24 mouse cellular contexts compared by ENCODE assay signal in genomic region chr2:13603093-13603492, GRCm38 (mm10). TPM values are rescaled to one million over a fixed set of nuclear protein-coding genes. Genes with fewer than 3 reads are reported as not detected.
DNase-seq lines count a peak whose midpoint lies in the region; ATAC-seq and TF ChIP-seq lines count a peak whose summit lies in the region.
"Had no signal": no experiment of that assay in that cellular context is flagged by ENCODE, and none has a peak within 500 bp of the region (broad histone marks: within the 10 kb centered on the region; RNA-seq: fewer than 3 reads in every experiment).

No protein-coding gene starts in this region.

- no peaks in the 10 kb centered on the region for H3K36me3 ChIP-seq in liver, embryonic 12.5 days
- H3K36me3 ChIP-seq in liver, embryonic 14.5 days (replicated peaks; ENCODE audit: control insufficient read depth, insufficient read depth, low read depth): no peaks in the 10 kb centered on the region
- no peaks in the 10 kb centered on the region for H3K36me3 ChIP-seq in liver, postnatal 0 days (replicated peaks; ENCODE audit: insufficient read depth, low read length)
- no peaks in the 10 kb centered on the region for H3K36me3 ChIP-seq in liver, embryonic 16.5 days (ENCODE audit: control insufficient read depth, insufficient read depth)
- H3K36me3 ChIP-seq in forebrain, embryonic 14.5 days (ENCODE audit: control insufficient read depth, insufficient read depth, low read length): no peaks in the 10 kb centered on the region
- H3K36me3 ChIP-seq: embryonic facial prominence, embryonic 10.5 days; embryonic facial prominence, embryonic 12.5 days; G1E had no signal

- no peak overlapping the region for H3K9ac ChIP-seq in liver, embryonic 12.5 days
- no peak overlapping the region for H3K9ac ChIP-seq in liver, embryonic 14.5 days (replicated peaks)
- H3K9ac ChIP-seq in liver, postnatal 0 days (replicated peaks): no peak overlapping the region
- H3K9ac ChIP-seq in liver, embryonic 16.5 days (ENCODE audit: low read depth, low read length): no peak overlapping the region
- no peak overlapping the region for H3K9ac ChIP-seq in forebrain, embryonic 14.5 days (ENCODE audit: low read length)
- H3K9ac ChIP-seq: embryonic facial prominence, embryonic 12.5 days; forebrain, embryonic 13.5 days had no signal

- no peaks in the 10 kb centered on the region for H3K27me3 ChIP-seq in liver, embryonic 12.5 days (replicated peaks)
- no peaks in the 10 kb centered on the region for H3K27me3 ChIP-seq in liver, embryonic 14.5 days (ENCODE audit: control insufficient read depth, insufficient read depth, low read length)
- H3K27me3 ChIP-seq in liver, postnatal 0 days (ENCODE audit: insufficient read depth, low read length): no peaks in the 10 kb centered on the region
- H3K27me3 ChIP-seq in liver, embryonic 16.5 days (ENCODE audit: control insufficient read depth, insufficient read depth, low read depth, low read length): no peaks in the 10 kb centered on the region; the same call in 1 of the 2 replicates
- no peaks in the 10 kb centered on the region for H3K27me3 ChIP-seq in forebrain, embryonic 14.5 days (replicated peaks; ENCODE audit: control insufficient read depth, insufficient read depth, low read length)
- H3K27me3 ChIP-seq: CH12.LX; embryonic facial prominence, embryonic 12.5 days; forebrain, embryonic 13.5 days; Patski had no signal

- no peak for TF ChIP-seq EP300 in liver, embryonic 14.5 days (IDR thresholded peaks at IDR 0.05; ENCODE audit: low read depth)
- no peak for TF ChIP-seq EP300 in liver, postnatal 0 days (IDR thresholded peaks at IDR 0.05; ENCODE audit: low read depth)

- peak overlapping the region; percentile 65 for H3K27ac ChIP-seq in liver, embryonic 12.5 days
- peak overlapping the region; percentile 71 for H3K27ac ChIP-seq in liver, embryonic 14.5 days
- no peak overlapping the region for H3K27ac ChIP-seq in liver, postnatal 0 days (ENCODE audit: low read depth)
- H3K27ac ChIP-seq in liver, embryonic 16.5 days (ENCODE audit: low read length): peak overlapping the region; percentile 44; the same call in 1 of the 2 replicates
- H3K27ac ChIP-seq in forebrain, embryonic 14.5 days (ENCODE audit: low read depth, low read length): no peak overlapping the region
- H3K27ac ChIP-seq: embryonic facial prominence, embryonic 10.5 days; embryonic facial prominence, embryonic 12.5 days; forebrain, embryonic 13.5 days had no signal

- H3K4me2 ChIP-seq in liver, embryonic 12.5 days: peak overlapping the region; percentile 18; the same call in 1 of the 2 replicates
- peak overlapping the region; percentile 28 for H3K4me2 ChIP-seq in liver, embryonic 14.5 days (ENCODE audit: low read depth)
- H3K4me2 ChIP-seq in liver, postnatal 0 days (ENCODE audit: low read depth, low read length): no peak overlapping the region
- 0 out of 2 replicates have a peak overlapping the region, but pooled peaks have one; percentile 9 for H3K4me2 ChIP-seq in liver, embryonic 16.5 days (ENCODE audit: low read depth, low read length)
- H3K4me2 ChIP-seq in forebrain, embryonic 14.5 days (ENCODE audit: low read length): no peak overlapping the region
- H3K4me2 ChIP-seq: embryonic facial prominence, embryonic 12.5 days; forebrain, embryonic 13.5 days had no signal

- peaks cover 17% of the 10 kb centered on the region for H3K4me1 ChIP-seq in liver, embryonic 12.5 days
- H3K4me1 ChIP-seq in liver, embryonic 14.5 days (replicated peaks; ENCODE audit: control insufficient read depth in 2 of 2, insufficient read depth in 2 of 2, low read length in 1 of 2): peaks cover 12 to 13% of the 10 kb centered on the region in 2 experiments
- no peaks in the 10 kb centered on the region for H3K4me1 ChIP-seq in liver, postnatal 0 days (ENCODE audit: insufficient read depth)
- peaks cover 5% of the 10 kb centered on the region for H3K4me1 ChIP-seq in liver, embryonic 16.5 days (ENCODE audit: control insufficient read depth, low read depth, low read length)
- no peaks in the 10 kb centered on the region for H3K4me1 ChIP-seq in forebrain, embryonic 14.5 days (ENCODE audit: control insufficient read depth, insufficient read depth, low read length)
- H3K4me1 ChIP-seq: embryonic facial prominence, embryonic 10.5 days; embryonic facial prominence, embryonic 12.5 days; forebrain, embryonic 13.5 days had no signal

- no peaks in the 10 kb centered on the region for H3K9me3 ChIP-seq in liver, embryonic 12.5 days (replicated peaks)
- no peaks in the 10 kb centered on the region for H3K9me3 ChIP-seq in liver, embryonic 14.5 days (ENCODE audit: control insufficient read depth, low read length)
- H3K9me3 ChIP-seq in liver, postnatal 0 days (ENCODE audit: low read length): no peaks in the 10 kb centered on the region
- H3K9me3 ChIP-seq in liver, embryonic 16.5 days (replicated peaks; ENCODE audit: control insufficient read depth, low read length): no peaks in the 10 kb centered on the region
- H3K9me3 ChIP-seq in forebrain, embryonic 14.5 days (replicated peaks; ENCODE audit: control insufficient read depth, low read length): no peaks in the 10 kb centered on the region
- H3K9me3 ChIP-seq: embryonic facial prominence, embryonic 10.5 days; embryonic facial prominence, embryonic 12.5 days; forebrain, embryonic 13.5 days; G1E had no signal

- no peak for TF ChIP-seq CTCF in liver, embryonic 14.5 days (IDR thresholded peaks at IDR 0.05; ENCODE audit: low read depth)
- TF ChIP-seq CTCF in liver, postnatal 0 days (IDR thresholded peaks at IDR 0.05; ENCODE audit: low read depth): no peak

- H3K4me3 ChIP-seq in liver, embryonic 12.5 days: no peak overlapping the region
- no peak overlapping the region for H3K4me3 ChIP-seq in liver, embryonic 14.5 days (ENCODE audit: insufficient read depth in 1 of 2, low read depth in 2 of 2, low read length in 2 of 2)
- H3K4me3 ChIP-seq in liver, postnatal 0 days (ENCODE audit: low read depth, low read length): no peak overlapping the region
- no peak overlapping the region for H3K4me3 ChIP-seq in liver, embryonic 16.5 days (ENCODE audit: low read depth, low read length)
- H3K4me3 ChIP-seq in forebrain, embryonic 14.5 days (ENCODE audit: low read depth, low read length): no peak overlapping the region
- H3K4me3 ChIP-seq: embryonic facial prominence, embryonic 10.5 days; embryonic facial prominence, embryonic 12.5 days; forebrain, embryonic 13.5 days had no signal

- DNase-seq in liver: no peak
- DNase-seq in liver, embryonic 14.5 days (ENCODE audit: low read depth in 3 of 3, low spot score in 3 of 3): no peak
- no peak for DNase-seq in liver, postnatal 0 days
- DNase-seq in forebrain, embryonic 14.5 days (ENCODE audit: low spot score): no peak
- DNase-seq: adrenal gland, adult 8-10 months; adrenal gland, postnatal 14 days; adrenal gland, postnatal 36 days; B cell, adult 2 months; cerebellum, adult 11-12 months; cerebellum, adult 2 months; cerebellum, adult 9-10 months; cerebellum, postnatal 10 days; cerebellum, postnatal 25 days had no signal

- peak; percentile 26; the same call in 1 of the 2 replicates for ATAC-seq in liver, embryonic 12.5 days
- ATAC-seq in liver, embryonic 14.5 days (ENCODE audit: insufficient read depth): peak; percentile 56; the same call in 1 of the 2 replicates
- ATAC-seq in liver, postnatal 0 days: no peak
- ATAC-seq in liver, embryonic 16.5 days (ENCODE audit: low read depth): peak; percentile 41; the same call in 1 of the 2 replicates
- no peak for ATAC-seq in forebrain, embryonic 14.5 days
- ATAC-seq: activated CD4-positive, CD25-positive, alpha-beta regulatory T cell, adult 4 months; CD4-positive, CD25-positive, alpha-beta regulatory T cell, adult 4 months; forebrain, embryonic 13.5 days; forebrain, embryonic 16.5 days; Patski had no signal

RNA-seq across cellular contexts. Expression of gene Vim, which starts 29.4 kb away (rescaled TPM):
- polyA plus RNA-seq in liver, embryonic 12.5 days (2016; fragmentation: Nextera tagmentation; extraction: Ambion mirVana): 114 and 120 TPM in 2 replicates
- 59.5 and 98.0 TPM in 2 replicates for polyA plus RNA-seq in liver, embryonic 14.5 days (2012; rRNA removed)
- 65.0 and 70.8 TPM in 2 replicates for polyA plus RNA-seq in liver, embryonic 14.5 days (2014; fragmentation: Nextera tagmentation; extraction: Ambion mirVana)
- 97.4 and 105 TPM in 2 replicates for polyA plus RNA-seq in liver, postnatal 0 days (2015; fragmentation: Nextera tagmentation; extraction: Ambion mirVana)
- polyA plus RNA-seq in liver, embryonic 16.5 days (2015; fragmentation: Nextera tagmentation; extraction: Ambion mirVana): 81.1 and 83.2 TPM in 2 replicates
- 594 and 700 TPM in 2 replicates for polyA plus RNA-seq in forebrain, embryonic 14.5 days (2014; fragmentation: Nextera tagmentation; extraction: Ambion mirVana)

RNA-seq across cellular contexts. Expression of gene Trdmt1, which starts 58.6 kb away (rescaled TPM):
- 6.3 and 6.6 TPM in 2 replicates for polyA plus RNA-seq in liver, embryonic 12.5 days (2016; fragmentation: Nextera tagmentation; extraction: Ambion mirVana)
- polyA plus RNA-seq in liver, embryonic 14.5 days (2012; rRNA removed): 1.9 and 2.8 TPM in 2 replicates
- 5.4 and 5.5 TPM in 2 replicates for polyA plus RNA-seq in liver, embryonic 14.5 days (2014; fragmentation: Nextera tagmentation; extraction: Ambion mirVana)
- polyA plus RNA-seq in liver, postnatal 0 days (2015; fragmentation: Nextera tagmentation; extraction: Ambion mirVana): 4.1 and 4.4 TPM in 2 replicates
- 3.2 and 3.6 TPM in 2 replicates for polyA plus RNA-seq in liver, embryonic 16.5 days (2015; fragmentation: Nextera tagmentation; extraction: Ambion mirVana)
- 11.1 and 12.0 TPM in 2 replicates for polyA plus RNA-seq in forebrain, embryonic 14.5 days (2014; fragmentation: Nextera tagmentation; extraction: Ambion mirVana)

Comparison
In these comparisons a context has a peak if more than half of its experiments do, and no peak if none do; other contexts are left out.
1. ATAC-seq: peak in liver, embryonic 12.5 days (single experiment), liver, embryonic 14.5 days (single experiment) and liver, embryonic 16.5 days (single experiment); none in liver, postnatal 0 days (single experiment) and forebrain, embryonic 14.5 days (single experiment).
2. H3K27ac ChIP-seq: peak in liver, embryonic 12.5 days (single experiment), liver, embryonic 14.5 days (single experiment) and liver, embryonic 16.5 days (single experiment); none in liver, postnatal 0 days (single experiment) and forebrain, embryonic 14.5 days (single experiment).
3. H3K4me2 ChIP-seq: peak in liver, embryonic 12.5 days (single experiment), liver, embryonic 14.5 days (single experiment) and liver, embryonic 16.5 days (single experiment); none in liver, postnatal 0 days (single experiment) and forebrain, embryonic 14.5 days (single experiment).